Mouse (Mus musculus): Measurements from ENCODE around the gene Slc5a3. TPM values are rescaled to one million over a fixed set of nuclear protein-coding genes. Genes with fewer than 3 reads are reported as not detected.
A peak's percentile ranks its signal among the peaks of the same experiment; 100 is the strongest.

The Slc5a3 gene
- polyA plus RNA-seq, 1 experiment from 2014 or later: 3.5 TPM

- no peaks in the 10 kb centered on the region for H3K4me1 ChIP-seq (ENCODE audit: control insufficient read depth, insufficient read depth, low read length)
- WGBS: 61% methylated on average over 5 of the region's 5 CpGs
- no peak for ATAC-seq (replicated peaks; ENCODE audit: extremely low read depth, insufficient read depth, low FRiP score)
- H3K36me3 ChIP-seq (ENCODE audit: control insufficient read depth, insufficient read depth): no peaks in the 10 kb centered on the region
- H3K4me3 ChIP-seq (ENCODE audit: low read length): no peak overlapping the region
- no peak overlapping the region for H3K9ac ChIP-seq (ENCODE audit: low read length)
- no peak overlapping the region for H3K4me2 ChIP-seq (ENCODE audit: low read depth, low read length)
- no peak overlapping the region for H3K27ac ChIP-seq (ENCODE audit: low read length)
- no peaks in the 10 kb centered on the region for H3K27me3 ChIP-seq (ENCODE audit: control insufficient read depth, insufficient read depth, low read length)
- peaks cover 2% of the 10 kb centered on the region for H3K9me3 ChIP-seq (replicated peaks; ENCODE audit: control insufficient read depth, low read length)
Observed at GRCm38 (mm10) chr16:92034676-92035075, 23.4 kb upstream of the Slc5a3 start.

GRCm38 (mm10) chr16:92036701-92037100 is 21.4 kb upstream of the Slc5a3 start:
- H3K27ac ChIP-seq (ENCODE audit: low read length): no peak overlapping the region
- WGBS: 60% methylated on average over 8 of the region's 8 CpGs
- no peaks in the 10 kb centered on the region for H3K27me3 ChIP-seq (ENCODE audit: control insufficient read depth, insufficient read depth, low read length)
- ATAC-seq (replicated peaks; ENCODE audit: extremely low read depth, insufficient read depth, low FRiP score): no peak
- no peak overlapping the region for H3K4me2 ChIP-seq (ENCODE audit: low read depth, low read length)
- H3K9ac ChIP-seq (ENCODE audit: low read length): no peak overlapping the region
- H3K4me1 ChIP-seq (ENCODE audit: control insufficient read depth, insufficient read depth, low read length): no peaks in the 10 kb centered on the region
- no peaks in the 10 kb centered on the region for H3K36me3 ChIP-seq (ENCODE audit: control insufficient read depth, insufficient read depth)
- H3K4me3 ChIP-seq (ENCODE audit: low read length): no peak overlapping the region
- peaks cover 5% of the 10 kb centered on the region for H3K9me3 ChIP-seq (replicated peaks; ENCODE audit: control insufficient read depth, low read length)

- no peak; the same call in 1 of the 2 replicates for ATAC-seq (replicated peaks; ENCODE audit: extremely low read depth, insufficient read depth, low FRiP score)
- 78% methylated on average over 21 of the region's 21 CpGs for WGBS
- Histone ChIP-seq H3K9me3 (replicated peaks; ENCODE audit: control insufficient read depth, low read length) (peaks cover 5% of the 10 kb centered on the region), H3K4me3 (ENCODE audit: low read length) (no peak overlapping the region), H3K4me2 (ENCODE audit: low read depth, low read length) (no peak overlapping the region), H3K27ac (ENCODE audit: low read length) (no peak overlapping the region; the same call in 1 of the 2 replicates), H3K36me3 (ENCODE audit: control insufficient read depth, insufficient read depth) (no peaks in the 10 kb centered on the region), H3K9ac (ENCODE audit: low read length) (no peak overlapping the region), H3K27me3 (ENCODE audit: control insufficient read depth, insufficient read depth, low read length) (no peaks in the 10 kb centered on the region), H3K4me1 (ENCODE audit: control insufficient read depth, insufficient read depth, low read length) (no peaks in the 10 kb centered on the region)
Observed at GRCm38 (mm10) chr16:92037891-92038607, 20.1 kb upstream of the Slc5a3 start.

GRCm38 (mm10) chr16:92039421-92039820 is 18.7 kb upstream of the Slc5a3 start:
- no peak overlapping the region for H3K4me2 ChIP-seq (ENCODE audit: low read depth, low read length)
- 75% methylated on average over 7 of the region's 7 CpGs for WGBS
- no peaks in the 10 kb centered on the region; the same call in 1 of the 2 replicates for H3K27me3 ChIP-seq (ENCODE audit: control insufficient read depth, insufficient read depth, low read length)
- ATAC-seq (replicated peaks; ENCODE audit: extremely low read depth, insufficient read depth, low FRiP score): 0 out of 2 replicates have a peak, but pooled peaks have one; percentile 32
- no peaks in the 10 kb centered on the region for H3K4me1 ChIP-seq (ENCODE audit: control insufficient read depth, insufficient read depth, low read length)
- H3K9me3 ChIP-seq (replicated peaks; ENCODE audit: control insufficient read depth, low read length): peaks cover 5% of the 10 kb centered on the region
- H3K4me3 ChIP-seq (ENCODE audit: low read length): no peak overlapping the region
- H3K27ac ChIP-seq (ENCODE audit: low read length): no peak overlapping the region
- no peaks in the 10 kb centered on the region for H3K36me3 ChIP-seq (ENCODE audit: control insufficient read depth, insufficient read depth)
- no peak overlapping the region for H3K9ac ChIP-seq (ENCODE audit: low read length)

- 93% methylated on average over 11 of the region's 11 CpGs for WGBS
- H3K36me3 ChIP-seq (ENCODE audit: control insufficient read depth, insufficient read depth): no peaks in the 10 kb centered on the region
- no peak overlapping the region for H3K27ac ChIP-seq (ENCODE audit: low read length)
- no peak overlapping the region for H3K4me3 ChIP-seq (ENCODE audit: low read length)
- H3K27me3 ChIP-seq (ENCODE audit: control insufficient read depth, insufficient read depth, low read length): no peaks in the 10 kb centered on the region; the same call in 1 of the 2 replicates
- H3K9me3 ChIP-seq (replicated peaks; ENCODE audit: control insufficient read depth, low read length): peaks cover 5% of the 10 kb centered on the region
- H3K4me1 ChIP-seq (ENCODE audit: control insufficient read depth, insufficient read depth, low read length): no peaks in the 10 kb centered on the region
- ATAC-seq (replicated peaks; ENCODE audit: extremely low read depth, insufficient read depth, low FRiP score): no peak
- H3K4me2 ChIP-seq (ENCODE audit: low read depth, low read length): no peak overlapping the region
- H3K9ac ChIP-seq (ENCODE audit: low read length): no peak overlapping the region
Observed at GRCm38 (mm10) chr16:92039966-92040365, 18.2 kb upstream of the Slc5a3 start.

- Histone ChIP-seq H3K36me3 (ENCODE audit: control insufficient read depth, insufficient read depth) (no peaks in the 10 kb centered on the region), H3K9ac (ENCODE audit: low read length) (no peak overlapping the region), H3K4me3 (ENCODE audit: low read length) (no peak overlapping the region), H3K4me2 (ENCODE audit: low read depth, low read length) (no peak overlapping the region), H3K27ac (ENCODE audit: low read length) (no peak overlapping the region), H3K4me1 (ENCODE audit: control insufficient read depth, insufficient read depth, low read length) (peaks cover 10% of the 10 kb centered on the region; the same call in 1 of the 2 replicates), H3K27me3 (ENCODE audit: control insufficient read depth, insufficient read depth, low read length) (no peaks in the 10 kb centered on the region), H3K9me3 (replicated peaks; ENCODE audit: control insufficient read depth, low read length) (peaks cover 8% of the 10 kb centered on the region)
- WGBS: 85% methylated on average over 7 of the region's 7 CpGs
- no peak for ATAC-seq (replicated peaks; ENCODE audit: extremely low read depth, insufficient read depth, low FRiP score)
Observed at GRCm38 (mm10) chr16:92051777-92052310, 6.3 kb upstream of the Slc5a3 start.

GRCm38 (mm10) chr16:92052569-92052968 is 5.6 kb upstream of the Slc5a3 start:
- WGBS: 78% methylated on average over 10 of the region's 10 CpGs
- H3K9me3 ChIP-seq (replicated peaks; ENCODE audit: control insufficient read depth, low read length): peaks cover 8% of the 10 kb centered on the region
- ATAC-seq (replicated peaks; ENCODE audit: extremely low read depth, insufficient read depth, low FRiP score): no peak
- H3K4me2 ChIP-seq (ENCODE audit: low read depth, low read length): no peak overlapping the region
- no peaks in the 10 kb centered on the region for H3K36me3 ChIP-seq (ENCODE audit: control insufficient read depth, insufficient read depth)
- H3K27me3 ChIP-seq (ENCODE audit: control insufficient read depth, insufficient read depth, low read length): no peaks in the 10 kb centered on the region
- H3K4me1 ChIP-seq (ENCODE audit: control insufficient read depth, insufficient read depth, low read length): peaks cover 14% of the 10 kb centered on the region; the same call in 1 of the 2 replicates
- no peak overlapping the region for H3K27ac ChIP-seq (ENCODE audit: low read length)
- no peak overlapping the region for H3K4me3 ChIP-seq (ENCODE audit: low read length)
- H3K9ac ChIP-seq (ENCODE audit: low read length): no peak overlapping the region

- Histone ChIP-seq H3K27me3 (ENCODE audit: control insufficient read depth, insufficient read depth, low read length) (no peaks in the 10 kb centered on the region), H3K9me3 (replicated peaks; ENCODE audit: control insufficient read depth, low read length) (peaks cover 8% of the 10 kb centered on the region), H3K36me3 (ENCODE audit: control insufficient read depth, insufficient read depth) (no peaks in the 10 kb centered on the region; the same call in 1 of the 2 replicates), H3K4me1 (ENCODE audit: control insufficient read depth, insufficient read depth, low read length) (peaks cover 16% of the 10 kb centered on the region), H3K27ac (ENCODE audit: low read length) (no peak overlapping the region), H3K4me2 (ENCODE audit: low read depth, low read length) (no peak overlapping the region), H3K9ac (ENCODE audit: low read length) (no peak overlapping the region), H3K4me3 (ENCODE audit: low read length) (no peak overlapping the region)
- 19% methylated on average over 2 of the region's 2 CpGs for WGBS
- ATAC-seq (replicated peaks; ENCODE audit: extremely low read depth, insufficient read depth, low FRiP score): no peak
Observed at GRCm38 (mm10) chr16:92056711-92057110, 1.4 kb upstream of the Slc5a3 start.

- Histone ChIP-seq H3K4me3 (ENCODE audit: low read length) (peak overlapping the region; percentile 97), H3K9me3 (replicated peaks; ENCODE audit: control insufficient read depth, low read length) (peaks cover 8% of the 10 kb centered on the region), H3K36me3 (ENCODE audit: control insufficient read depth, insufficient read depth) (peaks cover 3% of the 10 kb centered on the region), H3K27ac (ENCODE audit: low read length) (peak overlapping the region; percentile 89), H3K4me1 (ENCODE audit: control insufficient read depth, insufficient read depth, low read length) (peaks cover 16% of the 10 kb centered on the region), H3K27me3 (ENCODE audit: control insufficient read depth, insufficient read depth, low read length) (no peaks in the 10 kb centered on the region), H3K4me2 (ENCODE audit: low read depth, low read length) (peak overlapping the region; percentile 93), H3K9ac (ENCODE audit: low read length) (peak overlapping the region; percentile 93)
- WGBS: 4% methylated on average over 11 of the region's 11 CpGs
- peak; percentile 9; the same call in 1 of the 2 replicates for ATAC-seq (replicated peaks; ENCODE audit: extremely low read depth, insufficient read depth, low FRiP score)
Observed at GRCm38 (mm10) chr16:92057456-92057851, 668 bp upstream of the Slc5a3 start.
